Mouse (Mus musculus) 3134 (cell line): ENCODE results near the gene 2310039H08Rik.
"Not testable (repeated sequence)": the region's sequence is repeated elsewhere in the genome, so short reads cannot be mapped to it uniquely, and the experiment has no call there.

Source experiments
- DNase-seq: peaks from one replicate; pipeline ENCODE4 v3.0.0-alpha.2; 2011; ENCODE audit warnings: low spot score; ENCODE audit not compliant: insufficient read length; ENCODE audit errors: extremely low read depth

The 2310039H08Rik gene

GRCm38 (mm10) chr17:46751794-46752556 is 20.5 kb upstream of the 2310039H08Rik start, which contains the start of gene Cnpy3:
Gene Cnpy3, minus strand, starts transcription at chr17:46752214.
- DNase-seq, result peak; percentile 99

GRCm38 (mm10) chr17:46758753-46759152 is 13.7 kb upstream of the 2310039H08Rik start:
- no peak for DNase-seq

- DNase-seq, result no peak
These were observed 8.9 kb upstream of the 2310039H08Rik start, which contains the start of gene Ptcra for GRCm38 (mm10) chr17:46763544-46763943. Gene Ptcra, minus strand, starts transcription at chr17:46763712.

- not testable (repeated sequence) for DNase-seq
These were observed 7.5 kb upstream of the 2310039H08Rik start for GRCm38 (mm10) chr17:46764916-46765315.

- DNase-seq, result no peak
These were observed 4.6 kb upstream of the 2310039H08Rik start for GRCm38 (mm10) chr17:46767868-46768267.

- DNase-seq, result no peak
These were observed 1.9 kb upstream of the 2310039H08Rik start for GRCm38 (mm10) chr17:46770546-46770945.

GRCm38 (mm10) chr17:46771025-46771424 is 1.4 kb upstream of the 2310039H08Rik start:
- DNase-seq, result no peak

GRCm38 (mm10) chr17:46771616-46772015 is 819 bp upstream of the 2310039H08Rik start:
- no peak for DNase-seq

- DNase-seq, result no peak
These were observed 414 bp upstream of the 2310039H08Rik start for GRCm38 (mm10) chr17:46772038-46772403.

GRCm38 (mm10) chr17:46773278-46774130 is 1.1 kb downstream of the 2310039H08Rik start:
- DNase-seq, result peak; percentile 58

GRCm38 (mm10) chr17:46774131-46774472 is 1.7 kb downstream of the 2310039H08Rik start:
- DNase-seq, result no peak

GRCm38 (mm10) chr17:46775070-46775469 is 2.6 kb downstream of the 2310039H08Rik start:
- no peak for DNase-seq

- DNase-seq, result no peak
These were observed 3.7 kb downstream of the 2310039H08Rik start for GRCm38 (mm10) chr17:46776087-46776486.

- DNase-seq, result no peak
These were observed 9.4 kb downstream of the 2310039H08Rik start for GRCm38 (mm10) chr17:46781876-46782275.

GRCm38 (mm10) chr17:46782341-46783221 is 10.1 kb downstream of the 2310039H08Rik start, which contains the start of gene Rpl7l1:
Gene Rpl7l1, minus strand, starts transcription at chr17:46782672.
- peak; percentile 88 for DNase-seq

GRCm38 (mm10) chr17:46783222-46783565 is 10.8 kb downstream of the 2310039H08Rik start:
- DNase-seq, result no peak

GRCm38 (mm10) chr17:46786952-46787351 is 14.5 kb downstream of the 2310039H08Rik start:
- no peak for DNase-seq

- not testable (repeated sequence) for DNase-seq
These were observed 15.5 kb downstream of the 2310039H08Rik start for GRCm38 (mm10) chr17:46787974-46788373.

GRCm38 (mm10) chr17:46792963-46793362 is 20.5 kb downstream of the 2310039H08Rik start:
- no peak for DNase-seq

- DNase-seq, result no peak
These were observed 24.3 kb downstream of the 2310039H08Rik start for GRCm38 (mm10) chr17:46796743-46797142.

- no peak for DNase-seq
These were observed 25.0 kb downstream of the 2310039H08Rik start for GRCm38 (mm10) chr17:46797386-46797785.
